Comparison of ENCODE assay signal across 17 mouse cellular contexts in genomic region chr15:85704341-85705012, GRCm38 (mm10). TPM values are rescaled to one million over a fixed set of nuclear protein-coding genes. Genes with fewer than 3 reads are reported as not detected.
DNase-seq lines count a peak whose midpoint lies in the region; TF ChIP-seq lines count a peak whose summit lies in the region.
"Had no signal": no experiment of that assay in that cellular context is flagged by ENCODE, and none has a peak within 500 bp of the region (broad histone marks: within the 10 kb centered on the region; RNA-seq: fewer than 3 reads in every experiment).

No protein-coding gene starts in this region.

- TF ChIP-seq POLR2A in cerebellum, adult 2 months (IDR thresholded peaks at IDR 0.05; ENCODE audit: borderline replicate concordance, insufficient read depth, low read length) = no peak

- no peak overlapping the region for H3K27ac ChIP-seq in cerebellum, adult 2 months (ENCODE audit: insufficient read depth, low read length)
- H3K27ac ChIP-seq: forebrain, embryonic 13.5 days; heart, embryonic 10.5 days; macrophage had no signal

- TF ChIP-seq CTCF in cerebellum, adult 2 months (IDR thresholded peaks at IDR 0.05; ENCODE audit: borderline replicate concordance, insufficient read depth, low read depth, low read length) = no peak

- H3K27me3 ChIP-seq in cerebellum, adult 2 months (ENCODE audit: control insufficient read depth, insufficient read depth, low read length) = no peaks in the 10 kb centered on the region
- H3K27me3 ChIP-seq: forebrain, embryonic 13.5 days had no signal

- DNase-seq in heart, adult 11 months = peak; percentile 92
- DNase-seq in heart, adult 18-20 months = no peak
- DNase-seq in layer of hippocampus, adult 9-11 months = peak; percentile 3
- DNase-seq in layer of hippocampus, adult 8-10 months (ENCODE audit: low spot score in 2 of 2) = no peak
- peak; percentile 18 to 35 for DNase-seq in cerebellum, adult 2 months
- DNase-seq in cerebellum, postnatal 10 days = peak; percentile 33 to 34
- no peak for DNase-seq in thymus, postnatal 14 days
- DNase-seq: adrenal gland, adult 8-10 months; kidney, adult 11 months; kidney, postnatal 36 days; liver; lung, embryonic 14.5 days; midbrain, embryonic 14.5 days had no signal

- 63% methylated on average over 8 of the region's 8 CpGs for WGBS in cerebellum, adult 2 months

- H3K4me1 ChIP-seq in cerebellum, adult 2 months (ENCODE audit: control insufficient read depth, insufficient read depth, low read length) = peaks cover 71% of the 10 kb centered on the region

- no peak overlapping the region for H3K4me3 ChIP-seq in cerebellum, adult 2 months (replicated peaks; ENCODE audit: insufficient read depth, low read depth, low read length)
- H3K4me3 ChIP-seq: forebrain, embryonic 13.5 days; heart, embryonic 10.5 days had no signal

RNA-seq across cellular contexts. Expression of gene Ppara, which starts 30.3 kb away (rescaled TPM):
- 10 to 100 TPM; 73.1 to 74.9 TPM for total RNA-seq in heart, adult 18-20 months (2021)
- total RNA-seq in layer of hippocampus, adult 8-10 months (2022) = 1 to 10 TPM; 2.8 to 5.1 (median 4.2) TPM
- polyA plus RNA-seq in cerebellum, adult 2 months (2012; rRNA removed) = 1.1 and 1.5 TPM in 2 replicates
- polyA plus RNA-seq: G1E, macrophage had no signal

Comparison
In these comparisons a context has a peak if more than half of its experiments do, and no peak if none do; other contexts are left out.
1. DNase-seq: peak in heart, adult 11 months (single experiment), layer of hippocampus, adult 9-11 months (single experiment), cerebellum, adult 2 months (2 of 2) and cerebellum, postnatal 10 days (2 of 2); none in heart, adult 18-20 months (0 of 2), layer of hippocampus, adult 8-10 months (0 of 2) and thymus, postnatal 14 days (single experiment).
2. RNA of gene Ppara, which starts 30.3 kb away (total RNA-seq): 73.1 to 74.9 TPM in heart, adult 18-20 months; 2.8 to 5.1 TPM in layer of hippocampus, adult 8-10 months; every median in the first group is over 10 times any median in the second.